Mouse (Mus musculus): Measurements from ENCODE around the gene Rasgrp4.
"Not testable (repeated sequence)": the region's sequence is repeated elsewhere in the genome, so short reads cannot be mapped to it uniquely, and the experiment has no call there.

Rasgrp4 gene

DNA sequence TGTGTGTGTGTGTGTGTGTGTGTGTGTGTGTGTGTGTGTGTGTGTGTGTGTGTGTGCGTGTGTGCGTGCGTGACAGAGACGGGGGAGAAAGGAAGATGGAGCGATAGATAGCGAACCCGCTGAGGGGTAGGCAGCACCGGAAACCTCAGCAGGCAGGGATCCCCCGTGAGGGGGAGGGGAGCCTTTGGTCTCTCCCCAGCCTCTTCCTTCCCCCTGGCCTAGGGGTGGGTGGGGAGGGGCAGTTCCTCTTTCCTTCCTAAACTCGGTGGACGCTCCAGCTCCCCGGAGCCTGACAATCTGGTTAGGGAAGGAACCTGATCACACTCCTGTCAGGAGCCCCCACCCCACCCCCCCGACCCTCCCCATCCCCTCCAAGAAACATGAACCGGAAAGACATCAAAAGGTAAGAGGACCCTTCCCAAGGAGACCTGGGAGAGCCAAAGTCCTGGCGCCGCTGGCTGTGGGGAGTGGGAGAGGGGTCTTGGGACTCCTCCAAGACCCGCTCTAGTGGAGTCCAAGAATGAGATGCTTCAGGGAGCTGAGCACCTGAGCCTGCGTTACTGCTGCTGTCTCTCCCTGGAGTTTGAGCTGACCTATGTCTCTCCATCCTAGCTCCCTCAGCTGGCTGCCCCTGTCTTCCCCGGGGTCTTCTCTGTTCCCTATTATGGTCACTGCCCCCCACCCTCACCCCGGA lies at the start of gene Rasgrp4:
Gene Rasgrp4, plus strand, starts transcription at position 159 of the 694 bp plus-strand sequence.
- DNase-seq (ENCODE audit: low read depth) = peak; percentile 86

DNA sequence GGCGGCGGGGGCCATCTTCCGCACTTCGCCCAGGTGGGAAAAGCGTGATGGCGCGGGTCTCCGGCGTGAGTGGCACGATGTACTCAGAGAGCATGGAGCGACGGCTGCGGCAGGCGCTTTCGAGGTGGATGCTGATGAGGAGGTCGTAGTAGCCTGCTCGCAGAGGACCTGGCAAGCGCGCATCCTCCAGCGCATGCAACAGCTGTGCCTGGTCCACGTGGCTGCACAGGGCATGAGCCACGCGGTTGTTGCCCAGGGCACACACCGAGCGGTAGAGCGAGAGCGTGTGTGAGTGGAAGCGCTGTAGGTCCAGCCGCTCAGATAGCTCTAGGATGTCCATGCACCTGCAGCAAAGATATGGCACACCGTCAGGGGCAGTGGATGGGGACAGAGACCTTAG lies 48.7 kb upstream of the Rasgrp4 start:
- no peak for DNase-seq (ENCODE audit: low read depth)

- DNase-seq (ENCODE audit: low read depth) = no peak
These were observed 47.7 kb upstream of the Rasgrp4 start for GRCm38 (mm10) chr7:29086902-29087301.

DNA sequence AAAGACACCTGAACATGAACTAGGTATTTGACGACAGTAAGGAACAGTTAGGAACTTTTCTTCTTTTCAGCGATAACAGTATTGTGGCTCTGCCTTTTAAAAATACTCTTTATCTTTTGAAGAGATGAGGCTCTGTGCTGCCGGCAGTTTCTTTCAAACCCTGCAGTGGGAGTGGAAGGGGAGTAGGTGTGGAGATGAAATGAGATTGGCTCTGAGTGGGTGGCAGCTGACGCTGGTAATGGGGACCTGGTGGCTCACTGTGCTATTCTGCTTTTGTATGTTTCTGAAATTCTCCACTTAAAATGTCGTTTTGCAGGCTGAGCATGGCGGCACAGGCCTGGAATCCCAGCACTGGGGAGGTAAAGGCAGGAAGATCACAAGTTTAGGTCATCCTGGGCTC lies 45.8 kb upstream of the Rasgrp4 start:
- no peak for DNase-seq (ENCODE audit: low read depth)

DNA sequence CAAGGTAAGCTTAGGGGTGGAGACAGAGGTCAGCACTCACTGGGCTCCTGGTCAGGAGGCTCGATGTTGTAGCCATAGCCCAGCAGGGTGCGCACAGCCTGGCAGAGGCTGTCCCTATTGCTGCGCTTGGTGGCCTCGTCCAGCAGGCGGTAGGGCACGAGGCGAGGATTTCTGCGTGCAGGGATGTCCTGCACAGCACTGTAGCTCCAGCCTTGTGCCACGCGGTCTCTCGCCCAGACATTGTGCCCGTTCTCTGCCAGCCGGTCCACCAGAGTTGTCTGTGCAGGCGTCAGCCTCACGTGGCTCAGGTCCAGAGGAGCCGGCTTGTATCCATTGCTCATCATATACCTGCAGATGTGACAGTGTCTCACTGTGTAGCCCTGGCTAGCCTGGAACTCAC lies 37.5 kb upstream of the Rasgrp4 start:
- DNase-seq (ENCODE audit: low read depth) = no peak

DNA sequence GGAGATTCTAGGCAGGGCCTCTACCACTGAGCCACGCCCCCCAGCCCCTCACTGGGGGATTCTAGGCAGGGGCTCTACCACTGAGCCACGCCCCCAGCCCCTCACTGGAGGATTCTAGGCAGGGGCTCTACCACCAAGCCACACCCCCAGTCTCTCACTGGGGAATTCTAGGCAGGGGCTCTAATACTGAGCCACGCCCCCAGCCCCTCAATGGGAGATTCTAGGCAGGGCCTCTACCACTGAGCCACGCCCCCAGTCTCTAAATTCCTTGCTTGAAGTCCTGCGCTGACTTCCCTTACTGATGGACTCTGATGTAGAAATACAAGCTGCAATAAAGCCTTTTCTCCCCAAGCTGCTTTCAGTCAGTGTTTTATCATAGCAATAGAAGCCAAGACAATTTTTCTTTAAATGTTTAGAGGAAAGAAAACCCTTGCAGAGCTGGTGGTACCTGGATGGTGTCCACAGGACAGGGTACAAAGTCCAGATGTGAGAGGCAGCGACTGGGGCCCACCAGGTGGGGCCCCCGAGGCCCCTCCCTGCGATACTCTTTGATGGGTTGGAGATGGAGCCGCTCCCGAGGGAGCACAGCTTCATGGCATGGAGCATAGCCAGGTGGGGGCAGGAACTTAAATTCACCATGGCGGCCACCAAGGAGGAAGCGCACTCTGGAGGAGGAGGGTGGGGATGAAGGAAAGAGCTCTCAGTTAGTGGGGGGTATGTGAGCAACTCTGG lies 33.2 kb upstream of the Rasgrp4 start:
- no peak for DNase-seq (ENCODE audit: low read depth)

DNA sequence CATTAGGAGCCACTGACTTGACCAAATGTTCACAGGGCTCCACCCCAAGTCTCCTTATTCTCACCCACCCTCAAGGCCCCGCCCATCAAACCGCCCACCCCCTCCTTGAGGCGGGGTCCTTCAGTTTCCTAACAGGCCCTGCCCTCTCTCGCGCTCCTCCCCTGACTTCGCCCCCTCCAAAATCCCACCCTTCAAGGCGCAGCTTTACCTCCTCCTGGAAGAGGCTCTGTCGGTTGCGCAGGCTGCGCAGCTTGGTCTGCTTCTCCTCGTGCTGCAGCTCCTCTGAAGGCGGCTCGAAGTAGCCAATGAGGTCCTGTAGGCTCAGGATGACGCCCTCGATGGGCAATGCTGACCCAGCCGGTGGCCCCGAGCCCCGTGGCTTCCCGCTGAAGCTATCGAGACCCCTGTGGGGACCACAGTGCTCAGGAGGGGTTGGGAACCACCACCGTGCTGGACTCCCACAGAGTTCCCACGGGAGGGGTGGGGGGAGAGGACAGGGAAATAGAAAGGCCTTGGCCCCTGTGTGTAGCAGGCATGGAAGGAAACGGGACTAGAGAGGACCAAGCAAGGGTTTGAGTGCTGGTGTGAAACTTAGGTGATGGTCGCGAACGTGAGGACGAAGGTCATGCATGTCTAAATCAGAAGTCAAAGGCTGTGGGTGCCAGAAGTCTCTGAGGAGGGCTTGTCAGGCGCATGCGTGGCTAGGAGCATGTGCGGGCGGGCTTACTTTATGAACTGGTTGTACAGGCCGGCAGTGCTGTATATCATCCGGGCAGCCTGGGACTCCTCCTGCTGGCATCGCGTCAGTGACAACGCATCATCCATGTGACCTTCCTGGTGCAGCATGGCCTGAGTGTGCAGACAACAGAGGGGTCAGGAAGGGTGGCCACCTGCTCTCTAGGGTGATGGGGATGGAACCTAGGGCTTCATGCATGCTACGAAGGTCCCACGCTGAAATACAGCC lies 25.4 kb upstream of the Rasgrp4 start:
- DNase-seq (ENCODE audit: low read depth) = no peak

- no peak for DNase-seq (ENCODE audit: low read depth)
These were observed 16.4 kb upstream of the Rasgrp4 start for GRCm38 (mm10) chr7:29118142-29118851.

- DNase-seq (ENCODE audit: low read depth) = no peak
These were observed 15.1 kb upstream of the Rasgrp4 start for GRCm38 (mm10) chr7:29119526-29119925.

DNA sequence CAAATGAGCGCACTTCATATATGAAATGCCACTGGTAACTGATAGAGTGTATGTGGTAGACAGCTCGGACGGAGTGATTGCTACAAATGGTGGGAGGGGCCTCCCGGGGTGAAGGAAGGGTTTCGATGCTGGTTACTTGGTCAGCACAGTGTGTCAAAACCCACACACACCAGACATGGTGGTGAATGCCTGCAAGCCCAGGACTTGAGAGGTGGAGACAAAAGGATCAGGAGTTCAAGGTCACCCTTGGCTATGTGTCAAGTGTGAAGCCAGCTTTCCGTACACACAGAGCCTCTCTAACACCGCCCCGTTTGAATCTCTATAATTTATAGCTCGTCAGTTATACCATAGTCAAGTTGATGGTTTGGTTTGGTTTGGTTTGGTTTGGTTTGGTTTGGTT lies 11.8 kb upstream of the Rasgrp4 start:
- DNase-seq (ENCODE audit: low read depth) = peak; percentile 80

- DNase-seq (ENCODE audit: low read depth) = peak; percentile 98
These were observed 10.9 kb upstream of the Rasgrp4 start for GRCm38 (mm10) chr7:29123531-29124358.

DNA sequence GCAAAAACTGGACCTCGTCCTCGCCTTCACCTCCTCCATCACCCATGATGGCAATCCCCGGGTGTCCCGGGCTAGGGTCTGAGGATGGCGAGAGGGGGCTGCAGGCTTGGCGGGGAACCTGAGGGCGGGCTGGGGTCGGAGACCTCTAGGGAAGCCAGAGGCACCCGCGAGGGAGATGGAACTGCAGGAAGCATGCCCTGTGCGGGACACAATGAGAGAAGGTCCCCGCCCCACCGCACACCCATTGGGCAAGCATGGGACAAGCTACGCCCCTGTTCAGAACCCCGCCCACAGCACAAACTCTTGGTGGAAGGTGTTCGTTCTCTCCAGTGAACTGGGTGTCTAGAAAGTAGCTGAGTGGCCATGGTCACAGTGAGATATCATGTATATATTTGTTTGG lies 9.7 kb upstream of the Rasgrp4 start, which contains the start of gene Ryr1:
Gene Ryr1, minus strand, starts transcription at position 210 of the 400 bp plus-strand sequence.
- DNase-seq (ENCODE audit: low read depth) = peak; percentile 86

- peak; percentile 92 for DNase-seq (ENCODE audit: low read depth)
These were observed 8.3 kb upstream of the Rasgrp4 start for GRCm38 (mm10) chr7:29126173-29126915.

GRCm38 (mm10) chr7:29128725-29129124 lies 5.9 kb upstream of the Rasgrp4 start:
- DNase-seq (ENCODE audit: low read depth) = peak; percentile 81

GRCm38 (mm10) chr7:29134230-29134629 lies 421 bp upstream of the Rasgrp4 start:
- DNase-seq (ENCODE audit: low read depth) = no peak

DNA sequence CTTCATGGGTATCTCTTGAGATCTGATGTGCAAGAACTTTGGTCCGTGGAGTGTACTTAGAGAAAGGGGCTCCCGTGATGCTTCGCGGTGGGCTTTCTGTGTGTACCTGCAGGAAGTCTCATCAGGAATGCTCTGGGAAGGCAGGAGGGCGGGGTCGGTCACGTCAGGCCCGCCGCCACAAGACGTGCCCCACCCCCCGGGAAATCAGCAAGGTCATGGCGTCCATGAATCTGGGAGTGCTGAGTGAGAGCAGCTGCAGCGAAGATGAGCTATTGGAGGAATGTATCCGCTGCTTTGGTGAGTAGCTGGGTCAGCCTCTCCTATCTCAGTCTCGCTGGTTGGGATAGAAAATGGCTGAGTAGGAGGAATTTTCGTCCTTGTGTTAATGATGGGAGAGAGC lies 2.8 kb downstream of the Rasgrp4 start:
- no peak for DNase-seq (ENCODE audit: low read depth)

DNA sequence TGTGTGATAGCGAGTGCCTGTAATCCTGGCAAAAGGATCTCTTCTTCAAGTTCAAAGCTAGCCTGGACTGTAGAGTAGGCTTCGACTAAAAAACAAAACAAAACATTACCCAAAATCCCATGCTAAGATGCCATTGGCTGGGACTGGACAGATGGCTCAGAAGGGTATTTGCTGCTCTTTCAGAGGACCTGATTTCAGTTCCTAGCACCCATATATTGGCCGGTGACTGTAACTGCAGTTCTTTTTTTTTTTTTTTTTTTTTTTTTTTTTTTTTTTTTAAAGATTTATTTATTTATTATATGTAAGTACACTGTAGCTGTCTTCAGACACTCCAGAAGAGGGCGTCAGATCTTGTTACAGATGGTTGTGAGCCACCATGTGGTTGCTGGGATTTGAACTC lies 4.6 kb downstream of the Rasgrp4 start:
- DNase-seq (ENCODE audit: low read depth) = not testable (repeated sequence)

DNA sequence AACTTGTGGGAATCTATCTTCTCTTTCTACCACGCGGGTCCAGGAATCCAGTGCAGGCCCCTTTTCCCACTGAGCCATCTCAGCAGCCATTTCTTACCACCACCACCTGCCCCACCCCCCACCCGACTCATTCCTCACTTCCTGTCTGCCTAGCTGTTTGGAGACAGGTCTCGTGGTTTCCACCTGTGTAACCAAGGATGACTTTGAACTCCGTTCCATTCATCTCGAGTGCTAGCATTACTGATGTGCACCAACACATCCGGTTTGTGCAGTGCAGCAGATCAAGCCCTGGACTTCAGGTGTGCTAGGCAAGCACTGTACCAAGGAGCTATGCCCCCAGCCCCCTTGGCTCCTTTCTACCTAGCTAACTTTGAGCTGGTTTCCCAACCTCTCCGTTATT lies 6.8 kb downstream of the Rasgrp4 start:
- DNase-seq (ENCODE audit: low read depth) = no peak

DNA sequence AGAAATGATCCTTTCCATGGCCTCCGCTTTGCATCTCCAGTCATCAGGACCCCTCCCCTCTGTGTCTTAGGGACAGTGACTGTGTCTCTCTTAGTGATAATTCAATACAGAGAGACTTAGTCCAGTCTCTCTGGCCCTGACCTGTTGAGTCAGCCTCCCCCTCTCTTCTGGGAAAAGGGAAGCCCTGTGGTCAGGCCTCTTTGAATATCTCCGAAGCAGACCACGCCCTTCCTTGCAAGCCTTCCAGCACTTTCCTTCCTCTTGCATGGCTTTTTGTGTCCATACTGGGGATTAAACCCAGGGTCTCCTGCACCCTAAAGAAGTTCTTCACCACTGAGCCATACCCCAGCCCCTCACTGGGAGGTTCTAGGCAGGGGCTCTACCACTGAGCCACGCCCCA lies 9.4 kb downstream of the Rasgrp4 start:
- DNase-seq (ENCODE audit: low read depth) = peak; percentile 83
